Mouse (Mus musculus): ENCODE measurements around the gene Slc29a3. TPM values are rescaled to one million over a fixed set of nuclear protein-coding genes. Genes with fewer than 3 reads are reported as not detected.
"Not testable (repeated sequence)": the region's sequence is repeated elsewhere in the genome, so short reads cannot be mapped to it uniquely, and the experiment has no call there.

Slc29a3 gene
- polyA plus RNA-seq, 1 experiment from 2014 or later, result 6.3 TPM

DNA sequence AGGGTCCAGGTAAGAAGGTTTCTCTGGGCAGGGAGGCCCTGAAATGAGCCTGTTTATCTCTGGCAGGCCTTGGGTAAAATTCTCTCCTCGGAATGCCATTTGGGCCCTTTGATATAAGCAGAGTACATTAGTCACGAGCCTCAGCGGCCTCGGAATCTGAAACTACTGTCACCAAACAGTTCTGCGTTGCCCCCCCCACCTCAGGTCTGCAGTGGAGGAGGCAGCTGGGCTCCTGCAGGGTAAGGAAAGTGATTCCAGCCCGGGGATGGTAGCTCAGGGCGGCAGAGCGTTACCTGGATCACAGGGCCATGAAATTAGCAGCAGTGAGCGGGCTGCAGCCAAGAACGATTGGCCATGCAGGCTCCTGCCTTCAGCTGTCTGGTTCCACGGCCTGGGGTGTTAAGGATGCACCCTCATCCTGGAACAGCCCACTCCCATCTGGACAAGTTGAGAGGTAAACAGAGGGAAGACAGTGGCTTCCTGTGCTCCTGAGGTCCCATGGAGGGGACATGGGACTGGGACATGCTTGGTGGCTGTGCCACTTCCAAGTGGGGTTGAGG, 15.3 kb downstream of the Slc29a3 start:
- Histone ChIP-seq H3K27me3 (ENCODE audit: insufficient read depth, poor library complexity, severe bottlenecking) (no peaks in the 10 kb centered on the region), H3K9me3 (no peaks in the 10 kb centered on the region), H3K27ac (no peak overlapping the region), H3K4me3 (no peak overlapping the region), H3K4me1 (peaks cover 29% of the 10 kb centered on the region; the same call in 1 of the 2 replicates), H3K36me3 (no peaks in the 10 kb centered on the region)
- 65% methylated on average over 11 of the region's 11 CpGs for WGBS
- no peak for DNase-seq (ENCODE audit: low spot score)

DNA sequence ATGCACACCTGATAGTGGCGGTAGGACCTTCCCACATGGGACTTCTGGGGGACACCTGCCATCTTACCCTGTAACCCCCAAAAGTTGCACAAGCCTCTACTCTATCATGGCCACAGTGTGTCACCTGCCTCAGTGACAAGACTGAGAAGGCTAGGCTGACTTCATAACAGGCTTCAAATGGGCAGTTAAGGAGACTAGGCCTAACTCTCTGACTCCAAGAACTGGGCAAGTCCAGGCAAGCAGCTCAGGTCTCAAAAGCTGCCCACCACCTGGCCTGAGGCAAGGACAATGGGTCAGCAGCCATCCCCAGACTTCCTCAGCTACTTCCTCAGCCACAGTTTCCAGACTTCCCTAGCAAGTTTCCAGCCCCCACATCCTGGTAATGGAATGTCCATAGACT, 16.9 kb downstream of the Slc29a3 start:
- H3K27me3 ChIP-seq (ENCODE audit: insufficient read depth, poor library complexity, severe bottlenecking), result 0 out of 2 replicates have a peak, but pooled peaks cover 9% of the 10 kb centered on the region
- H3K4me1 ChIP-seq, result peaks cover 29% of the 10 kb centered on the region; the same call in 1 of the 2 replicates
- no peak overlapping the region for H3K27ac ChIP-seq
- DNase-seq (ENCODE audit: low spot score), result no peak
- no peak overlapping the region for H3K4me3 ChIP-seq
- H3K9me3 ChIP-seq, result no peaks in the 10 kb centered on the region
- WGBS, result 92% methylated on average over 1 of the region's 1 CpGs
- H3K36me3 ChIP-seq, result no peaks in the 10 kb centered on the region

DNA sequence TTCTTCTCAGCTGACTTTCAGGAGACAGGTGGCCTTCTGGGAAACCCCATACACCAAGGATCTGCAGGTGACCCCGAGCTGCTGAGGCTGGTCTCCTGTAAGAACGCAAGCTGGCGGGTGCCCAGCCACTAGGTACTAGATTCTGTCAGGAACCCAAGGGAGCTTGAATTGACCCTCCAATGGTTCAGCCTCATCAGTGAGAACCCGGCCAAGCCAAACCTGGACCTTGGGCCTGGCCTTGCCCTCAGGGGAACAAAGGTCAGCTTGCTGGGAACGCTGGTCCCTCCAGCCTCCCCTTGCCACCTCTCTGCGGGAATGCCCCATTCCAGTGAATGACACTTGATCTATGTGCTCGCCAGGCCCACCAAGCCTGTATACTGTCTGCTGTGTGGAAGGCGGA, 19.1 kb downstream of the Slc29a3 start:
- no peak for DNase-seq (ENCODE audit: low spot score)

DNA sequence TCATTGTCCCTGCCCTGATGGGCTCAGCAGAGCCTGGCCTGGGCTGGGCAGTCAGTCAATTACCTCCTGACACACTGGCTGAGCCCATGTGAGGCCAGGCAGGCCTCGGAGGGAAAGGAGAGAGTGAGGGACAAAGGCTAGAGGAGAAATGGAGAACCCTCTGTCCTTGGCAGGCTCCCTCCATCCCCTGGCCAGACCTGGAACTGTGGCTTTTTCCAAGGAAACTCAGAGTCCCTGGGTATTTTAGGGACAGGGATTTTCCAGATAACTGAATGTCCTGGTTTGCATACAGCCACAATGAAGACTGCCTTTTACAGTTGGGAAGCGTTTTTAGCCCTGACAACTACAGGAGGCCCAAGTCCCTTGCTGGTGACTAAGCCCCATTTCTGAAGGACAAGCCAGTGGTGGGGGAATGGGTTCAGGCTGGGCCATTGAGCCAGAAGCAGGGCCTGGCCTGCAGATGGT, 20.2 kb downstream of the Slc29a3 start:
- no peak for DNase-seq (ENCODE audit: low spot score)
- peaks cover 27% of the 10 kb centered on the region; the same call in 1 of the 2 replicates for H3K4me1 ChIP-seq
- H3K27me3 ChIP-seq (ENCODE audit: insufficient read depth, poor library complexity, severe bottlenecking), result peaks cover 9% of the 10 kb centered on the region; the same call in 1 of the 2 replicates
- H3K27ac ChIP-seq, result no peak overlapping the region
- 35% methylated on average over 2 of the region's 2 CpGs for WGBS
- no peak overlapping the region for H3K4me3 ChIP-seq
- no peaks in the 10 kb centered on the region for H3K36me3 ChIP-seq
- H3K9me3 ChIP-seq, result no peaks in the 10 kb centered on the region

More for the DNA sequence above, 19.1 kb downstream of the Slc29a3 start:
- Histone ChIP-seq H3K27ac (no peak overlapping the region), H3K36me3 (no peaks in the 10 kb centered on the region), H3K27me3 (ENCODE audit: insufficient read depth, poor library complexity, severe bottlenecking) (peaks cover 9% of the 10 kb centered on the region; the same call in 1 of the 2 replicates), H3K9me3 (no peaks in the 10 kb centered on the region), H3K4me1 (peaks cover 29% of the 10 kb centered on the region; the same call in 1 of the 2 replicates), H3K4me3 (no peak overlapping the region)
- 78% methylated on average over 8 of the region's 8 CpGs for WGBS

DNA sequence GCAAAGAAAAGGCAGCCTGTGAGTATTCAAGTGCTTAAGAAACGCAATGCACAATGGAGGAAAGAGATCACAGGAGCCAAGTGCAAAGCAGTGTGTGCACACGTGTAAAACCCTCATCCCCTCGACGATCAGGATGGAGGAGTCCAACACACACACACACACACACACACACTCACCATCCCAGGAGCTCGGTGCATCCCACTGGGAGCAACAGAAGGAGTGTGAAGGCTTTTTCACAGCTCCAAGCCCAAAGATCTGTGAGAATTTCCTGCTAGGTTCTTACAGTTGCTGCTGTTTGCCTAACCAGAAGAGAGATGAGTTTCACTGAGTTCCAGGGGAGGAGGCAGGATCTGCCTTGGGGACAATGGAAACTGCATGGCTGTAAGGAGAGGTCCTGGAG, 20.9 kb downstream of the Slc29a3 start:
- Histone ChIP-seq H3K9me3 (no peaks in the 10 kb centered on the region), H3K4me3 (no peak overlapping the region), H3K27me3 (ENCODE audit: insufficient read depth, poor library complexity, severe bottlenecking) (peaks cover 9% of the 10 kb centered on the region; the same call in 1 of the 2 replicates), H3K4me1 (peaks cover 20% of the 10 kb centered on the region; the same call in 1 of the 2 replicates), H3K36me3 (no peaks in the 10 kb centered on the region), H3K27ac (no peak overlapping the region)
- 28% methylated on average over 5 of the region's 5 CpGs for whole genome bisulfite sequencing
- DNase-seq (ENCODE audit: low spot score), result no peak

DNA sequence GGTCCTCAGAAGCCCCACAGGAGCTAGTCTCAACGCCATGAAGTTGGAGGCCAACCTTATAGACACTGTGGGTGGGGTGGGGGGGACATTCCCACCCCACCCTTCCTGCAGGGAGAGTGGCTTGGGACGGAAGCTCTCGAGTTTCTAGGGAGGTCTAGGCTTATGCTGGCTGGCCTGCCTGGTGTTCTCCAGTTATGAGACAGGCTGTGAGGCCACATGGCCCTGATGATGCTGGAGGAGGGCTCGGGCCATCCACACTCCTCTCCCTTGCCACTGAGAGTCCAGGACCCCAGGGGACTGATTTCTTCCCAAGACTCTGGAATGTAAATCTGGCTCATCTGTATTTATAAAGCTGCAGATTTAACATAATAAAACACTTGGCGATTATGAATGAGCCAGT, 25.3 kb downstream of the Slc29a3 start:
- H3K9me3 ChIP-seq, result no peaks in the 10 kb centered on the region
- peaks cover 22% of the 10 kb centered on the region; the same call in 1 of the 2 replicates for H3K27me3 ChIP-seq (ENCODE audit: insufficient read depth, poor library complexity, severe bottlenecking)
- no peaks in the 10 kb centered on the region for H3K4me1 ChIP-seq
- no peak overlapping the region for H3K4me3 ChIP-seq
- H3K27ac ChIP-seq, result no peak overlapping the region
- H3K36me3 ChIP-seq, result no peaks in the 10 kb centered on the region
- 30% methylated on average over 5 of the region's 5 CpGs for WGBS
- DNase-seq (ENCODE audit: low spot score), result no peak

DNA sequence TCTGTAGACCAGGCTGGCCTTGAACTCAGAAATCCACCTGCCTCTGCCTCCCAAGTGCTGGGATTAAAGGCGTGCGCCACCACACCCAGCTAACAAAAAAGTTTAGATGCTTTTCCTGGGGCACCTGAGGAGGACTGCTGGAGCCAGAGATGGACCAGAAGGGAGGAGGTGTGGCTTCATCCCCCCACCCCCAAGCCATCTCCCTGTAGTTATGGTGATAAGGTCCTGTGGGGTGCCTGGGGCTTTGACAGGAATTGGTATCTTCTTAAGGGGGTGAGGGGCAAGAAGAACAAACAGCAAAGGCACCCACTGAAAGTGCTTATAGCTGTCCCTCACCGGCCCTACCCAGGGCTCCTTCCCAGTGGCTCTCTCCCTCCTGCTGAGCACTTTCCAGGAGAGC, 25.7 kb downstream of the Slc29a3 start:
- 60% methylated on average over 3 of the region's 3 CpGs for WGBS
- H3K9me3 ChIP-seq, result no peaks in the 10 kb centered on the region
- no peaks in the 10 kb centered on the region for H3K4me1 ChIP-seq
- no peak overlapping the region for H3K27ac ChIP-seq
- H3K36me3 ChIP-seq, result no peaks in the 10 kb centered on the region
- peaks cover 21% of the 10 kb centered on the region; the same call in 1 of the 2 replicates for H3K27me3 ChIP-seq (ENCODE audit: insufficient read depth, poor library complexity, severe bottlenecking)
- no peak overlapping the region for H3K4me3 ChIP-seq
- DNase-seq (ENCODE audit: low spot score), result no peak

DNA sequence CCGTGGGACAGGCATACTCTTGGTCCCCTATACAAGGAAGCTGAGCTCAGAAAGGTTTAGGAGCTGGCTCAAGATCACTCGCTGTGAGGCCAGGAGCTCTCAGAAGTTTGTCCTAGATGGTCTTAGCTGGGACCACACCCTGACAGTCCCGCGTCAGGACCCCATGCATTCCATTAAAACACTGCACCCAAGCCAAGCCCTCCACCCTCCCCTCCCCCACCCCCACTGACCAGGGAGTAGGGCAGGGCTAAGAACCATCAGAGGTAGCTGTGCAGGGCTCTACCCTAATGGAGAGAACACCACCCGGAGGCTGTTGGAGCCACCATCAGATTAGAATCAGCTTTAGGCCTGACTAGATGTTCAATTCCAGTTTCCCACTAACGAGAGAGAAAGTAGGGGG, 28.1 kb downstream of the Slc29a3 start:
- Histone ChIP-seq H3K36me3 (no peaks in the 10 kb centered on the region), H3K4me1 (no peaks in the 10 kb centered on the region), H3K27ac (no peak overlapping the region), H3K9me3 (no peaks in the 10 kb centered on the region), H3K4me3 (no peak overlapping the region), H3K27me3 (ENCODE audit: insufficient read depth, poor library complexity, severe bottlenecking) (peaks cover 20% of the 10 kb centered on the region; the same call in 1 of the 2 replicates)
- 62% methylated on average over 6 of the region's 6 CpGs for WGBS
- no peak for DNase-seq (ENCODE audit: low spot score)

DNA sequence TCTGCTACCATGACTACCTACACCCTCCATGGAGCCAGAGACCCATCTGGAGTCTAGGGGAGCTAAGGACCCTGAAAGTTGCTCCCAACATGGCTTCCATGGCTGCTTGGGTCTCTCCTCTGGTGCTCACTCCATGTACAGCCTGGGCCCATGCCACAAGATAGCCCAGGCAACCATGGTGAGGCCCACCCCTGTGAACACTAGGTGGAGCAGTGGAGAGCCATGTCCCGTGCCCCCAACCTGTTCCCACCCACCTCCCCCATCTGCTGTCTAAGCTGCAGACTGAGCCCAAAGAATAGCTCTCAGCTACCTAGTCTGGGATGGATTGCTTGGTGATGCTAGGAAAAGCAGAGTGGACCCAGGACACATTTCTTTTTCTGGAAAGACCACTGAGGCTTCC, 29.2 kb downstream of the Slc29a3 start:
- H3K9me3 ChIP-seq, result no peaks in the 10 kb centered on the region
- no peak overlapping the region for H3K27ac ChIP-seq
- H3K36me3 ChIP-seq, result no peaks in the 10 kb centered on the region
- H3K4me3 ChIP-seq, result no peak overlapping the region
- DNase-seq (ENCODE audit: low spot score), result no peak
- H3K4me1 ChIP-seq, result no peaks in the 10 kb centered on the region
- H3K27me3 ChIP-seq (ENCODE audit: insufficient read depth, poor library complexity, severe bottlenecking), result peaks cover 20% of the 10 kb centered on the region; the same call in 1 of the 2 replicates
- WGBS, result 53% methylated on average over 1 of the region's 1 CpGs

DNA sequence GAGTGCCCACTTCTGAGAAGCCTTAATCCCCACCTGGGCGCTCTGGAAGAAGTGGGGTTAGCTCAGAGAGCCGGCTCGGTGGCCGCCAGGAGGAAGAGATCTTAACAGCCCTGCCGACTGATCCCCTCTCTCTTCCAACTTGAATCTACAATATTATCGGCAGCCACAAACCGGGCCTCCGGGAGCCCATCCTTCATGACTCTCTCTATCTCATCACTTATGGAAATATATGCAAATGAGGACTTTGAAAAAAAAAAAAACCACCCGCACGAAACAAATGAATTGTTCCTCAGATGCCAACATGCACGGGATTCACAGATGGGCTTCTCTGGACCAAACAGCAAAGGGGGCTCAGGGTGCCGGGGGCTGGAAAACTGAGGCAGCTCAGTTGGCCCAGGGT, 31.0 kb downstream of the Slc29a3 start:
- no peak overlapping the region for H3K27ac ChIP-seq
- H3K36me3 ChIP-seq, result no peaks in the 10 kb centered on the region
- H3K9me3 ChIP-seq, result no peaks in the 10 kb centered on the region
- DNase-seq (ENCODE audit: low spot score), result no peak
- no peaks in the 10 kb centered on the region for H3K4me1 ChIP-seq
- whole genome bisulfite sequencing, result 43% methylated on average over 12 of the region's 12 CpGs
- H3K27me3 ChIP-seq (ENCODE audit: insufficient read depth, poor library complexity, severe bottlenecking), result peaks cover 20% of the 10 kb centered on the region; the same call in 1 of the 2 replicates
- H3K4me3 ChIP-seq, result no peak overlapping the region

DNA sequence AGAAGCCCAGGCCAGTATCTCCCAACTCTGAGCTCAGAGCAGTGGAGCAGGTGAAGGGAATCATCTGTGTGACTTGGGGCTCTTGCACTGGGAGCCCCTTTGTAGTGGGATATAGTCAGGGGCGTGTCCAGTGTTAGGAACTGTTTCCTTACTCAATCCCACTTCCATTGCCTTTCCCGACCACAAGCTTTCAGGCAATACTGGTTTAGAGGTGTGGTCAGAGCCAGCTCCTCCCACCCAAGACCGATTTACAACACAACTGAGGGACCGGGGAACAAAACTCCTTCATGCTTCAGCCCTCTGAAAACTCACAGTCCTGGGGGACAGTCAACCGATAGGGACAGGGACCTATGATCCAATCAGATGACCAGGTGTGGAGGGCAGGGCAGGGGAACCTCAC, 32.1 kb downstream of the Slc29a3 start:
- H3K36me3 ChIP-seq, result peaks cover 10% of the 10 kb centered on the region
- peaks cover 20% of the 10 kb centered on the region; the same call in 1 of the 2 replicates for H3K27me3 ChIP-seq (ENCODE audit: insufficient read depth, poor library complexity, severe bottlenecking)
- H3K4me3 ChIP-seq, result no peak overlapping the region
- 68% methylated on average over 5 of the region's 5 CpGs for WGBS
- no peak for DNase-seq (ENCODE audit: low spot score)
- no peaks in the 10 kb centered on the region for H3K9me3 ChIP-seq
- H3K27ac ChIP-seq, result no peak overlapping the region
- no peaks in the 10 kb centered on the region for H3K4me1 ChIP-seq

DNA sequence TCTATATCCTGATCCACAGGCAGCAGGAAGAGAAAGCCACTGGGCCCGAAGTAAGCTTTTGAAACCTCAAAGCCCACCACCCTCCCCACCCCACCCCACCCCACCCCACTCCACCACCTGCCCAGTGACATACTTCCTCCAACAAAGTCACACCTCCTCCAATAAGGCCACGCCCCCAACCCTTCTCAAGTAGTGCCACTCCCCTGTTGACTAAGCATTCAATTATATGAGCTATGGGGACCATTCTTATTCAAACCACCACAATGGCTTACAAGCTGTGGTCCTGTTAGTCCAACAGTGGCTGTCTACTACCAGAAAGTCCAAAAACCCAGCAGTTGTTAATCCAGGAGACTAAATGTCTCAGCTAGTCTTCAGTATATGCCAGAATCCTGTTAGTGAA, 34.1 kb downstream of the Slc29a3 start:
- peaks cover 16% of the 10 kb centered on the region; the same call in 1 of the 2 replicates for H3K27me3 ChIP-seq (ENCODE audit: insufficient read depth, poor library complexity, severe bottlenecking)
- H3K36me3 ChIP-seq, result peaks cover 24% of the 10 kb centered on the region
- H3K4me3 ChIP-seq, result no peak overlapping the region
- DNase-seq (ENCODE audit: low spot score), result no peak
- H3K4me1 ChIP-seq, result no peaks in the 10 kb centered on the region
- H3K27ac ChIP-seq, result no peak overlapping the region
- 84% methylated on average over 2 of the region's 2 CpGs for WGBS
- H3K9me3 ChIP-seq, result no peaks in the 10 kb centered on the region

DNA sequence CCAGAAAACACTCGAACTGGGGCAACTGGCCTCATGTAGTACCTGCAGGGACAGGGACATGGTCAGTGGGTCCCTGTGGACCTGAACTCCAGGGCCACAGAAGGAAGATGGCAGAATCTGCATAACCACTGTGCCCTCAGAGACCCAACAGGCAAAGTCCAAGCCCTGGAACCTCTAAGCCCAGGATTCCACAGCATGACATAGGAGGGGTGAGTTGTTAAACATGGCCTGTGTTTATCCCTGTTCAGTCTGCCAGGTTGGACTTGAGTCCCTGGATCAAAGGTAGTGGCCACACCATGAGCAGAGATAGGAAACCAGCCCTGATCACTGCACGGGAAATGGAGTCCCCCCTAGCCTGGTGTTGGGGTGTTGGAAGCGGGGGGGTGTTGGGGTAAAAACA, 36.1 kb downstream of the Slc29a3 start:
- WGBS, result 86% methylated on average over 3 of the region's 3 CpGs
- Histone ChIP-seq H3K36me3 (peaks cover 24% of the 10 kb centered on the region), H3K27ac (no peak overlapping the region), H3K9me3 (no peaks in the 10 kb centered on the region), H3K4me1 (no peaks in the 10 kb centered on the region), H3K4me3 (no peak overlapping the region), H3K27me3 (ENCODE audit: insufficient read depth, poor library complexity, severe bottlenecking) (peaks cover 7% of the 10 kb centered on the region; the same call in 1 of the 2 replicates)
- no peak for DNase-seq (ENCODE audit: low spot score)

DNA sequence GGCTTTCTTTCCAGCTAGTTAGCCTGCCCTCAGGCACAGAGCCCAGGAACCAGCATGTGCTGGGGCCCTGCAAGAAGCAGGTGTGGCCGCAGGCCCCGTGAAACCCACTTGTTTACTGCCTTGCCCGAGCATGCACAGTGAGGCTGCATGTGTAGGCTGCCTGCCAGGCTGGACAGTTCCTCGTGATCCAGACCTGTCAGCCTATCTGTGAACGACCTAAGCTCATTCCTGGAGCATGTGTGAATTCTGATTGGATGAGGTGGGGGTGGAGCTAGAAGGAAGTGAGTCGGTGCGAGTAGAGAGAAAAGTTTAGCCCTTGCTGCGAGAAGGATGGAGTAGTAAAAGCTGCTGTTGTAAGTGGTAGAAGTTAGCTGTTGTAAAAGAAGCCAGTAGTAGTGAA, 40.3 kb downstream of the Slc29a3 start:
- H3K4me1 ChIP-seq; DNase-seq (ENCODE audit: low spot score); H3K27me3 ChIP-seq (ENCODE audit: insufficient read depth, poor library complexity, severe bottlenecking); H3K4me3 ChIP-seq; H3K27ac ChIP-seq; H3K9me3 ChIP-seq: not testable (repeated sequence)
- H3K36me3 ChIP-seq, result peaks cover 24% of the 10 kb centered on the region
- 48% methylated on average over 8 of the region's 8 CpGs for WGBS

Measured in heart, embryonic 10.5 days (tissue).